Mouse (Mus musculus) neural tube, embryonic 11.5 days (tissue): ENCODE results near the gene Tst. TPM values are rescaled to one million over a fixed set of nuclear protein-coding genes. Genes with fewer than 3 reads are reported as not detected.

ENCODE experiments used
- ATAC-seq: fragments of 200-750 bp; cut with Nextera tagmentation; 2 replicates; pipeline ENCODE4 v1.8.0; 2017; ENCODE audit warnings: moderate number of reproducible peaks, mild to moderate bottlenecking, moderate TSS enrichment, moderate library complexity; ENCODE audit not compliant: insufficient read depth, low FRiP score, low TSS enrichment
- DNase-seq: peaks from one replicate; pipeline ENCODE4 v3.0.0-alpha.2; 2015; ENCODE audit warnings: low spot score
- H3K27ac ChIP-seq: fragments of 300-500 bp; sonication (generic); 2 replicates; pipeline ENCODE4 v1.5.1; 2014; ENCODE audit warnings: low read depth, mild to moderate bottlenecking, low read length
- H3K27me3 ChIP-seq: fragments of 300-500 bp; sonication (generic); 2 replicates; pipeline ENCODE4 v1.6.1; 2014; ENCODE audit warnings: mild to moderate bottlenecking, low read length, mixed read lengths; ENCODE audit not compliant: control insufficient read depth, insufficient read depth
- H3K36me3 ChIP-seq: fragments of 300-500 bp; sonication (generic); 2 replicates; pipeline ENCODE4 v1.6.1; 2014; ENCODE audit warnings: mild to moderate bottlenecking, low read length, moderate library complexity, mixed read lengths; ENCODE audit not compliant: control insufficient read depth, insufficient read depth
- H3K4me1 ChIP-seq: fragments of 300-500 bp; sonication (generic); 2 replicates; pipeline ENCODE4 v1.6.1; 2014; ENCODE audit warnings: low read length, mixed read lengths; ENCODE audit not compliant: control insufficient read depth, insufficient read depth
- H3K4me2 ChIP-seq: fragments of 300-500 bp; sonication (generic); 2 replicates; pipeline ENCODE4 v1.6.1; 2014; ENCODE audit warnings: low read depth, mild to moderate bottlenecking, moderate library complexity
- H3K4me3 ChIP-seq: fragments of 300-500 bp; sonication (generic); 2 replicates; pipeline ENCODE4 v1.5.1; 2014; ENCODE audit warnings: low read depth, low read length
- H3K9ac ChIP-seq: fragments of 300-500 bp; sonication (generic); 2 replicates; pipeline ENCODE4 v1.6.1; 2014; ENCODE audit warnings: mild to moderate bottlenecking, low read length
- H3K9me3 ChIP-seq: fragments of 300-500 bp; sonication (generic); 2 replicates; pipeline ENCODE4 v1.6.1; 2016; ENCODE audit warnings: low read length; ENCODE audit not compliant: control insufficient read depth
- WGBS: fragments of 180-500 bp; shearing (Covaris S2); extraction: QIAGEN DNeasy Blood & Tissue Kit; methylation state at CpG from one replicate; pipeline ENCODE4 v1.1.7; 2014; 5-methylcytosine and 5-hydroxymethylcytosine counted together
- polyA plus RNA-seq: library from polyadenylated mRNA; unstranded; fragments of >200 nt; fragmentation: Nextera tagmentation; extraction: Ambion mirVana; gene quantifications from 2 replicates; pipeline ENCODE4 v1.2.1, GENCODE M21; 2014

Tst gene
- polyA plus RNA-seq, 1 experiment from 2014 or later = 7.8 TPM

- H3K27me3 ChIP-seq = no peaks in the 10 kb centered on the region
- no peak overlapping the region for H3K4me3 ChIP-seq
- H3K27ac ChIP-seq = no peak overlapping the region
- no peak overlapping the region for H3K9ac ChIP-seq
- H3K9me3 ChIP-seq = no peaks in the 10 kb centered on the region
- H3K36me3 ChIP-seq = no peaks in the 10 kb centered on the region
- no peak overlapping the region for H3K4me2 ChIP-seq
- no peak for ATAC-seq
- DNase-seq = no peak
- H3K4me1 ChIP-seq = no peaks in the 10 kb centered on the region
- WGBS = 89% methylated on average over 1 of the region's 1 CpGs
Observed at GRCm38 (mm10) chr15:78385564-78385963, 20.1 kb downstream of the Tst start.

GRCm38 (mm10) chr15:78384220-78385116 is 21.2 kb downstream of the Tst start:
- DNase-seq (no peak), ATAC-seq (no peak)
- H3K9ac ChIP-seq = no peak overlapping the region
- H3K4me3 ChIP-seq = no peak overlapping the region
- no peaks in the 10 kb centered on the region for H3K4me1 ChIP-seq
- H3K36me3 ChIP-seq = no peaks in the 10 kb centered on the region
- no peak overlapping the region for H3K27ac ChIP-seq
- H3K4me2 ChIP-seq = no peak overlapping the region
- H3K9me3 ChIP-seq = no peaks in the 10 kb centered on the region
- 74% methylated on average over 7 of the region's 7 CpGs for WGBS
- no peaks in the 10 kb centered on the region for H3K27me3 ChIP-seq

- 88% methylated on average over 11 of the region's 11 CpGs for WGBS
- ATAC-seq = no peak
- Histone ChIP-seq H3K9ac (no peak overlapping the region), H3K36me3 (no peaks in the 10 kb centered on the region), H3K4me1 (no peaks in the 10 kb centered on the region), H3K27me3 (no peaks in the 10 kb centered on the region), H3K4me3 (no peak overlapping the region), H3K9me3 (no peaks in the 10 kb centered on the region), H3K4me2 (no peak overlapping the region), H3K27ac (no peak overlapping the region)
- no peak for DNase-seq
Observed at GRCm38 (mm10) chr15:78383450-78384219, 22.1 kb downstream of the Tst start.

GRCm38 (mm10) chr15:78382115-78382514 is 23.6 kb downstream of the Tst start:
- DNase-seq = no peak
- WGBS = 96% methylated on average over 4 of the region's 4 CpGs

GRCm38 (mm10) chr15:78380741-78381140 is 25.0 kb downstream of the Tst start:
- H3K9ac ChIP-seq = no peak overlapping the region
- no peaks in the 10 kb centered on the region for H3K9me3 ChIP-seq
- no peaks in the 10 kb centered on the region for H3K4me1 ChIP-seq
- no peak overlapping the region for H3K4me2 ChIP-seq
- no peak overlapping the region for H3K27ac ChIP-seq
- 83% methylated on average over 4 of the region's 4 CpGs for WGBS
- no peak for ATAC-seq
- no peaks in the 10 kb centered on the region for H3K27me3 ChIP-seq
- H3K4me3 ChIP-seq = no peak overlapping the region
- no peaks in the 10 kb centered on the region for H3K36me3 ChIP-seq
- no peak for DNase-seq

More at GRCm38 (mm10) chr15:78382115-78382514, 23.6 kb downstream of the Tst start:
- H3K4me1 ChIP-seq = no peaks in the 10 kb centered on the region
- H3K36me3 ChIP-seq = no peaks in the 10 kb centered on the region
- H3K9me3 ChIP-seq = no peaks in the 10 kb centered on the region
- H3K4me2 ChIP-seq = no peak overlapping the region
- no peak overlapping the region for H3K4me3 ChIP-seq
- ATAC-seq = no peak
- no peaks in the 10 kb centered on the region for H3K27me3 ChIP-seq
- no peak overlapping the region for H3K9ac ChIP-seq
- H3K27ac ChIP-seq = no peak overlapping the region

GRCm38 (mm10) chr15:78380208-78380607 is 25.5 kb downstream of the Tst start:
- no peaks in the 10 kb centered on the region for H3K36me3 ChIP-seq
- WGBS = 86% methylated on average over 2 of the region's 2 CpGs
- DNase-seq = no peak
- no peaks in the 10 kb centered on the region for H3K27me3 ChIP-seq
- no peak overlapping the region for H3K4me2 ChIP-seq
- H3K4me3 ChIP-seq = no peak overlapping the region
- no peaks in the 10 kb centered on the region for H3K4me1 ChIP-seq
- no peaks in the 10 kb centered on the region for H3K9me3 ChIP-seq
- ATAC-seq = no peak
- no peak overlapping the region for H3K27ac ChIP-seq
- H3K9ac ChIP-seq = no peak overlapping the region

- H3K4me2 ChIP-seq = no peak overlapping the region
- no peaks in the 10 kb centered on the region for H3K9me3 ChIP-seq
- ATAC-seq = no peak
- H3K4me3 ChIP-seq = no peak overlapping the region
- H3K27me3 ChIP-seq = no peaks in the 10 kb centered on the region
- 84% methylated on average over 10 of the region's 10 CpGs for WGBS
- DNase-seq = no peak
- no peaks in the 10 kb centered on the region for H3K4me1 ChIP-seq
- H3K27ac ChIP-seq = no peak overlapping the region
- H3K9ac ChIP-seq = no peak overlapping the region
- no peaks in the 10 kb centered on the region for H3K36me3 ChIP-seq
Observed at GRCm38 (mm10) chr15:78378556-78378955, 27.2 kb downstream of the Tst start.

- Histone ChIP-seq H3K36me3 (no peaks in the 10 kb centered on the region), H3K4me3 (no peak overlapping the region), H3K4me2 (no peak overlapping the region), H3K4me1 (no peaks in the 10 kb centered on the region), H3K27ac (no peak overlapping the region), H3K27me3 (no peaks in the 10 kb centered on the region), H3K9me3 (no peaks in the 10 kb centered on the region), H3K9ac (no peak overlapping the region)
- no peak for DNase-seq
- no peak for ATAC-seq
- WGBS = 87% methylated on average over 10 of the region's 10 CpGs
Observed at GRCm38 (mm10) chr15:78377859-78378258, 27.8 kb downstream of the Tst start.
